Mouse (Mus musculus) forebrain, postnatal 0 days (tissue): ENCODE results near the gene Ift43. TPM values are rescaled to one million over a fixed set of nuclear protein-coding genes. Genes with fewer than 3 reads are reported as not detected.

Experiments used
- ATAC-seq: fragments of 200-750 bp; cut with Nextera tagmentation; 2 replicates; pipeline ENCODE4 v1.8.0; 2017; ENCODE audit warnings: mild to moderate bottlenecking, moderate library complexity
- DNase-seq: peaks from one replicate; pipeline ENCODE4 v3.0.0-alpha.2; 2015
- H3K27ac ChIP-seq: fragments of 300-500 bp; sonication (generic); 2 replicates; pipeline ENCODE4 v1.5.1; 2014; ENCODE audit warnings: low read depth, mild to moderate bottlenecking, antibody characterized with exemption, low read length, moderate library complexity, mixed read lengths
- H3K27me3 ChIP-seq: fragments of 300-500 bp; sonication (generic); 2 replicates; pipeline ENCODE4 v1.6.1; 2014; ENCODE audit warnings: mild to moderate bottlenecking, low read length, mixed read lengths; ENCODE audit not compliant: insufficient read depth
- H3K36me3 ChIP-seq: fragments of 300-500 bp; sonication (generic); 2 replicates; pipeline ENCODE4 v1.6.1; 2014; ENCODE audit warnings: mild to moderate bottlenecking, moderate library complexity; ENCODE audit not compliant: insufficient read depth
- H3K4me1 ChIP-seq: fragments of 300-500 bp; sonication (generic); 2 replicates; pipeline ENCODE4 v1.6.1; 2014; ENCODE audit warnings: antibody characterized with exemption; ENCODE audit not compliant: insufficient read depth
- H3K4me2 ChIP-seq: fragments of 300-500 bp; sonication (generic); 2 replicates; pipeline ENCODE4 v1.6.1; 2014; ENCODE audit warnings: low read depth, mild to moderate bottlenecking, moderate library complexity
- H3K4me3 ChIP-seq: fragments of 300-500 bp; sonication (generic); 2 replicates; pipeline ENCODE4 v1.5.1; 2014; ENCODE audit warnings: low read depth, low read length, mixed read lengths
- H3K9ac ChIP-seq: fragments of 300-500 bp; sonication (generic); 2 replicates; pipeline ENCODE4 v1.6.1; 2014; ENCODE audit warnings: mild to moderate bottlenecking
- H3K9me3 ChIP-seq: fragments of 300-500 bp; sonication (generic); 2 replicates; pipeline ENCODE4 v1.6.1; 2016; ENCODE audit warnings: low read length
- CTCF ChIP-seq: sonication (generic); IDR thresholded peaks from 2 replicates; pipeline ENCODE4 v1.5.1; 2016; ENCODE audit warnings: antibody characterized with exemption, control low read depth, low read depth
- WGBS: fragments of 180-500 bp; shearing (Covaris S2); extraction: QIAGEN DNeasy Blood & Tissue Kit; methylation state at CpG from one replicate; pipeline ENCODE4 v1.1.7; 2014; 5-methylcytosine and 5-hydroxymethylcytosine counted together
- polyA plus RNA-seq: library from polyadenylated mRNA; unstranded; fragments of >200 nt; fragmentation: Nextera tagmentation; extraction: Ambion mirVana; gene quantifications from 2 replicates; pipeline ENCODE4 v1.2.1, GENCODE M21; 2015
- total RNA-seq: library from RNA; depleted of rRNA; stranded (reverse); fragments of >200 nt; gene quantifications from 2 replicates; pipeline ENCODE4 v1.2.3, GENCODE M21; 2014; rRNA removed

The Ift43 gene
- total and polyA plus RNA-seq, 2 experiments from 2014 or later: 12.9 to 35.3 TPM

DNA sequence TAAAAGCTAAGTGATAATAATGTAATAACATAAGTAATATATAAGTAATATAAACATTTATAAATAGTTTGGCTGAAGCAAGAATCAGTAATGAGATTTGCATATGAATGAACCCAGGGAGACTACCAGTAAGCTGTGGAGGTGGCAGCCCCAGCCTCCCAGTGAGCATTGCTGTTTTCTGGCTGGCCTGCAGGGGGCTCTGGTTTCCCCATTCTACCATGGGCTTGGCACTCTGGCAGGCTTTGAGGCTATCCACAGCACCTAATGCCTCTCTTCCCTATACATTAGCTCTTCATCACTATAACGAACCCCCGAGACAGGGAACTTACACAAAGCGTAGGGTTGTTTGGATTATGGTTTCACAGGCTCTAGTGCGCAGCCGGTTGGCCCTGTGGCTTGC lies 105.8 kb downstream of the Ift43 start:
- Histone ChIP-seq H3K9me3 (no peaks in the 10 kb centered on the region), H3K27me3 (no peaks in the 10 kb centered on the region), H3K4me3 (no peak overlapping the region), H3K9ac (no peak overlapping the region), H3K27ac (no peak overlapping the region), H3K4me2 (no peak overlapping the region), H3K4me1 (no peaks in the 10 kb centered on the region; the same call in 1 of the 2 replicates), H3K36me3 (no peaks in the 10 kb centered on the region)
- ATAC-seq (no peak), DNase-seq (no peak)
- peak; percentile 37 for TF ChIP-seq CTCF
- 49% methylated on average over 5 of the region's 5 CpGs for WGBS

DNA sequence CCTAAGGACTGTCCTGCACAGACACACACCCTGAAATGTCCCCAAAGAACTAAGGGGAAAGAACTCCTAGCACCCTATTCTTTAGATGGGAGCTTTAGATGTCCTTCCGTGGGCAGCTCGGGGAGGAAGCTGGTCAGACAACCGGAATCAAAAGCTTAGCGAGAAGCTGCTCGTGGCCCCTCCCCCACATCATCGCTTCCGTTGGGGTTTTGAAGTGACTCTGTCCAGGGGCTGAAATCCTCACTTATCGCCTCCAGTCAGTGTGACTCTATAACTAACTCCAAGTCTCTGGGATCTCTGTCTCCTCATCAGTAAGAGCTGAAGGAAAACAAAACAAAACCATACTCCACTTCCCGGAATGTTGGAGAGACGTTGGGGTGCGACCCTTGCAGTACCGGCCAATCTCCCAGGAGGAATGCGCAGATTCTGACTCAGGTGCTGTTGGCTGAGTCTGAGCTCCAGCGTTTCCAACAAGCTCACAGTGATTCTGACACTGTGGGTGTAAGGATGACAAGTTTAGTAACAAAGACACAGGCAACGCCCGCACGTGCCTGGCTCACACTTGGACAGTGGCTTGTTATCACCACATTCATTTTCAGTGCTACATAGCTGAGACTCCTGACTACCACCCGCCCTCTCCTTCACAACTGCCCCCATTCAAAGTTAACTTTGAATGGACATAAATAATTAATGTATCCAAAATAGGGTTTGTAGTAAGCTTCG lies 107.4 kb downstream of the Ift43 start:
- no peak for DNase-seq
- Histone ChIP-seq H3K9ac (no peak overlapping the region), H3K4me1 (no peaks in the 10 kb centered on the region; the same call in 1 of the 2 replicates), H3K36me3 (no peaks in the 10 kb centered on the region), H3K9me3 (no peaks in the 10 kb centered on the region), H3K27ac (no peak overlapping the region), H3K4me3 (no peak overlapping the region), H3K27me3 (no peaks in the 10 kb centered on the region), H3K4me2 (no peak overlapping the region)
- WGBS: 34% methylated on average over 19 of the region's 19 CpGs
- ATAC-seq: no peak
- no peak for TF ChIP-seq CTCF

DNA sequence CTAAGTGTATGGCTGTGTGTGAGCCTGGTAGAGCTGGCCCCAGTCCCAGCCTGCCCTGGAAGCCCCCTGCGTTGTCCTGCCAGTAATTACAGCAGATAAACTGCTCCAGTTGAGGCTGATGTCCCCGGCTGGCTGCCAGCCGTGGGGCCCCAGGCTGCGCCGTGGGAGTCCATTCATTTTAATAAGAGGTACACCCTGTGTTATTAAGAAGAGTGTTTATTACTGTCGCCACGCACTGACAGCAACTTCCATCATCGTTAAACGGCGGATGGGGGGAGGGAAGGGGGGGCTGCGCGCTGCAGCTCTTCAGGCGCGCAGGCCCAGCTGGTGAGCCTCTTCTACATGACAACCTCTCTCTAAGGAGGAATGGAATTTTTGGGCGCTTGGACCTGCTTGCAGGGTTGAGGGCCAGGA lies 109.7 kb downstream of the Ift43 start:
- no peaks in the 10 kb centered on the region for H3K9me3 ChIP-seq
- TF ChIP-seq CTCF: 0 out of 2 replicates have a peak, but pooled peaks have one; percentile 9
- H3K4me2 ChIP-seq: peak overlapping the region; percentile 29

DNA sequence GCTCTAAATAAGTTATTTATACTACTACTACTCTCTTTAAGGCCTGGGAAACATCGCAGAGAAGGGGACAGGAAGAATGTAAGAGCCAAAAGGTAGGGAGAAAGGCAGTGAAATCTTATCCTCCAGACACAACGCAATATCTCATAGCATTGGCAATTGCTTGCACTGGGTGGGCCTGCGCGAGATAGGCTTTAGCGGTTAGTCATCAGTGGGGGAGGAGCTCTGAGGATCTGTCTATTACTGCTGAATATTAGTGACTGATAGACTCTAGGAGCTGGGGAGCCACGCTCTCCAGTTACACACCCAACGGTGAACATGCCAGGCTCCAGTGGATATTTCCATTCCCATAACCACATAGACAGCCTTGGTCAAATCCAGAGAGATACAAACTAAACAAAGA lies 114.6 kb downstream of the Ift43 start:
- ATAC-seq (no peak), DNase-seq (no peak)
- Histone ChIP-seq H3K9ac (no peak overlapping the region), H3K27me3 (no peaks in the 10 kb centered on the region), H3K27ac (no peak overlapping the region), H3K9me3 (no peaks in the 10 kb centered on the region), H3K4me2 (no peak overlapping the region), H3K4me3 (no peak overlapping the region), H3K36me3 (no peaks in the 10 kb centered on the region), H3K4me1 (no peaks in the 10 kb centered on the region; the same call in 1 of the 2 replicates)
- WGBS: 93% methylated on average over 7 of the region's 7 CpGs
- TF ChIP-seq CTCF: no peak

More for the DNA sequence above, 109.7 kb downstream of the Ift43 start:
- H3K9ac ChIP-seq: no peak overlapping the region
- no peak overlapping the region for H3K4me3 ChIP-seq
- no peak overlapping the region for H3K27ac ChIP-seq
- DNase-seq (peak; percentile 65), ATAC-seq (peak; percentile 83)
- 15% methylated on average over 15 of the region's 15 CpGs for WGBS
- no peaks in the 10 kb centered on the region; the same call in 1 of the 2 replicates for H3K4me1 ChIP-seq
- no peaks in the 10 kb centered on the region for H3K36me3 ChIP-seq
- no peaks in the 10 kb centered on the region for H3K27me3 ChIP-seq

DNA sequence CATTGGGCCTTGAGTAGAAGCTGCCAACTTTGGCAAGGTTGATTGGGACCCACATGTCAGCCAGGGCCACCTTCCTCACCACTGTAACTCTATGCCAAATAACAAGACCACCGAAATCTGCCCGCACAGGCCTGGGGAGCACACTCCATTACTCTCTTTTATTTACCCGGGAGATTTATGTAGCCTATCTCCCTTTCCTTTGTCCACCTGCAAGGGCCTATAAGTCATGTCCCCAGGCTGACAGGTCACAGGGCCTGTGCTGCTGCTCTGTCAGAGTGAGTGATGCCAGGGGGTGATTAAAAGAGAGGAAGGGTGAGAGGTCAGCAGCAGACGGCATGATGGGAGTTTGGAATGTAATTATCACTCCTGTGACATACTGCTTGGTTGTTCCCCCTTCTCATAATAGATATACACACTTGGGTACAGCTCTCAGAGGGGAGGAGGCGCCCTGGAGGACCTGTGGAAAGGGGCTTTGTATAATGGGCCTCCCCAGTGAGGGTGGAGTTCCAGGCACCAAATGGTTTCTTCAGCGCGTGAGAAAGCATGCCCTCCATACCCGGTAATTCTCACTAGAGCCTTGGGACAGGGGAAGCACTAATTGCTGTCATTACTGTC lies 121.2 kb downstream of the Ift43 start:
- no peak overlapping the region for H3K9ac ChIP-seq
- TF ChIP-seq CTCF: no peak
- H3K9me3 ChIP-seq: no peaks in the 10 kb centered on the region
- no peak overlapping the region for H3K4me2 ChIP-seq
- no peaks in the 10 kb centered on the region for H3K27me3 ChIP-seq
- no peaks in the 10 kb centered on the region for H3K4me1 ChIP-seq
- no peak for DNase-seq
- WGBS: 84% methylated on average over 8 of the region's 8 CpGs
- no peak overlapping the region for H3K27ac ChIP-seq
- ATAC-seq: no peak
- H3K36me3 ChIP-seq: no peaks in the 10 kb centered on the region
- no peak overlapping the region for H3K4me3 ChIP-seq

DNA sequence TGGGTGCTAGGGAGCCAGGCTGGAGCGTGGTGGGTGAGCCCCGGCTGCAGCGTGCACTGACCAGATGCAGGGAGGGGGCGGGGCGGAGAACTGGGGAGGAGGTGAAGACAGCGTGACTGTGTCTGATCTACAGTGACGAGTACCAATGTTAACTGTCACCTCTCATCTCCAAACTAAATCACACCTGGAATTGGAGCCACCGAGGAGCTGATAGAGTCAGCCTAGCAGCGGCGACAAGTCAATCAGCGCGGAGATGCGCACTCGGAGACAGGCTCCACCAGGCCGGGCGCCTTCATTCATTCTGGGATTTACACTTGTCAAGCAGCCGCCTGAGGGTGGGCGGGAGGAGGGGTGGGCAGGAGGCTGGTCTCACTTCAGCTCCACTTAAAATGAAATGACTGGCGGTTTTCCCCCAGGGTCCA lies 128.8 kb downstream of the Ift43 start:
- DNase-seq (no peak), ATAC-seq (0 out of 2 replicates have a peak, but pooled peaks have one; percentile 12)
- Histone ChIP-seq H3K9me3 (no peaks in the 10 kb centered on the region), H3K27me3 (peaks cover 37% of the 10 kb centered on the region), H3K4me3 (peak overlapping the region; percentile 17; the same call in 1 of the 2 replicates), H3K4me1 (0 out of 2 replicates have a peak, but pooled peaks cover 4% of the 10 kb centered on the region), H3K27ac (no peak overlapping the region), H3K36me3 (no peaks in the 10 kb centered on the region), H3K4me2 (peak overlapping the region; percentile 39), H3K9ac (no peak overlapping the region)
- WGBS: under 1% methylated on average over 19 of the region's 19 CpGs
- no peak for TF ChIP-seq CTCF

Other genes starting within 250 kb of the Ift43 start
- 6.5 and 7.3 TPM in 2 replicates for gene Tgfb3, start 3.5 kb upstream of the Ift43 start, total RNA-seq
- 5.3 and 6.8 TPM in 2 replicates for gene Tgfb3, start 3.5 kb upstream of the Ift43 start, polyA plus RNA-seq
- gene Gpatch2l, start 159.3 kb downstream of the Ift43 start, total RNA-seq: 34.6 and 41.0 TPM in 2 replicates
- 16.4 and 21.5 TPM in 2 replicates for gene Gpatch2l, start 159.3 kb downstream of the Ift43 start, polyA plus RNA-seq